Mouse (Mus musculus): Measurements from ENCODE around the gene Gm16442.
"Not testable (repeated sequence)": the region's sequence is repeated elsewhere in the genome, so short reads cannot be mapped to it uniquely, and the experiment has no call there.

Gene Gm16442

DNA sequence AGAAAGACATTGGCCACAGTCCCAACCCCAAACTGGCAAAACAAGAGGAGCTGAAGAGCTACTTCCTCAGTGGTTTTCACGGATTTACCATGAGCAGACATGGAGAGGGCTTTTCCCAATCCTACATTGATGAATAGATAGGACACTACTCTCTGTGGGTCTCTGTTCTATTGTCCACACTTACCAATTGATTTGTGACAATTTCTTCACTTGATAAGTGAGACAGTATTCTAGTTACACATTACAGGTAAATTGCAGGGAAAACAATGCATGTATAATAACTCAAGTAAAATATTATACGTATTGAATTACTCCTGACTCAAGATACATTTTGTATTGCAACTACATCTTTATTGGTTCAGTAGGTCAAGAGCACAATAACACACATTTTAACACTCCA lies at the start of gene Gm16442:
Gene Gm16442, minus strand, starts transcription at position 101 of the 400 bp plus-strand sequence.
- not testable (repeated sequence) for DNase-seq (ENCODE audit: low spot score)

DNA sequence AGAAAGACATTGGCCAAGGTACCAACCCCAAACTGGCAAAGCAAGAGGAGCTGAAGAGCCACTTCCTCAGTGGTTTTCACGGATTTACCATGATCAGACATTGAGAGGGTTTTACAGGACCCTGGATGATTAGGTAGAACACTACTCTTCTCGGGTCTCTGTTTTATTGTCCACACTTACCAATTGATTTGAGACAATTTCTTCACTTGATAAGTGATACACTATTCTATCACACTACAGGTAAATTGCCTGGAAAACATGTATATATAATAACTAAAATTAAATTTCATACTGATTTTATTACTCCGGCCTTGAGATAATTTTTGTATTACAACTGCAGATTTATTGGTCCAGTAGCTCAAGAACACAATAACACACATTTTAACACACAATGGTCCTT lies 45.9 kb upstream of the Gm16442 start, which contains the start of gene Vmn1r94:
Gene Vmn1r94, minus strand, starts transcription at position 101 of the 400 bp plus-strand sequence.
- not testable (repeated sequence) for DNase-seq (ENCODE audit: low spot score)

DNA sequence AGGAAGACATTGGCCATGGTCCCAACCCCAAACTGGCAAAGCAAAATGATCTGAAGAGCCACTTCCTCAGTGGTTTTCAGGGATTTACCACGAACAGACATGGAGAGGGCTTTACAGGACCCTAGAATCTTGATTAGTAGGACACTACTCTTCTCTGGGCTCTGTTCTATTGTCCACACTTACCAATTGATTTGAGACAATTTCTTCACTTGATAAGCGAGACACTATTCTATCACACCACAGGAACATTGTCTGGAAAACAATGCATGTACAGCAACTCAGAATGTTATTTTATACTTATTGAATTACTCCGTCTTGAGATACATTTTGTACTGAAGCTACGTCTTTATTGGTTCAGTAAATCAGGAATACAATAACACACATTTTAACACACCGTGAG lies 16.6 kb upstream of the Gm16442 start, which contains the start of gene Vmn1r93:
Gene Vmn1r93, minus strand, starts transcription at position 101 of the 400 bp plus-strand sequence.
- not testable (repeated sequence) for DNase-seq (ENCODE audit: low spot score)

GRCm38 (mm10) chr7:20099380-20099779 lies 23.0 kb downstream of the Gm16442 start, which contains the start of gene Vmn1r91:
Vmn1r91 (plus strand) TSS chr7:20099680.
- not testable (repeated sequence) for DNase-seq (ENCODE audit: low spot score)

DNA sequence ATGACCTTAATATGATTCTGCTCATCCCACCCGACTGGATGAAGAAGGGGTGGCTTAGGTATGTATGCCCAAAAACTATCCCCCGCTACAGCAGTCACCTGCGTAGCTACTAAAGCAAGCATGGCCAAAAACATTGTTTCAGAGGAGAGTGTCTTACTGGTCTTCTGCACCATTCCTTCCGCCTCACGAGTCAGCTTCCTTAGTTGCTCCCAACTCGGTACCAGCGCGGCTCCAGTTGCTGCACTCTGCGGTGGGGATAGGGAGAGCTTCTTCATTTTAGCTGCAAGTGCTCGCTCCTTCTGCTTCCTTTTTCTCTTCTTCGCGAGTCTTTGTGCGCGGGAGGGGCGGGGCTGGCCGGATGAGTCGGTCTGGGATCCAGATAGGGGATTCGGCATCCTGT lies 44.3 kb downstream of the Gm16442 start:
- not testable (repeated sequence) for DNase-seq (ENCODE audit: low spot score)

Data from embryo, embryonic 10 days (tissue).